Mouse (Mus musculus) testis, adult 2 months (tissue): Measurements from ENCODE around the gene Arsg.

Experiments
- CTCF ChIP-seq: fragments of 200-500 bp; IDR thresholded peaks from 2 replicates; pipeline ENCODE4 v1.5.1; 2012; ENCODE audit warnings: low read depth, mild to moderate bottlenecking, inconsistent platforms, low read length, moderate library complexity; ENCODE audit not compliant: control insufficient read depth, insufficient read depth, insufficient replicate concordance
- POLR2A ChIP-seq: fragments of 200-500 bp; IDR thresholded peaks from 2 replicates; pipeline ENCODE4 v1.6.1; 2012; ENCODE audit warnings: low read depth, mild to moderate bottlenecking, inconsistent platforms, low read length, moderate library complexity; ENCODE audit not compliant: control insufficient read depth

- TF ChIP-seq POLR2A (no peak), CTCF (no peak)
Measured at GRCm38 (mm10) chr11:109586424-109586823, 113.2 kb downstream of the Arsg start.
